Mouse (Mus musculus): ENCODE measurements around the gene Ints13. TPM values are rescaled to one million over a fixed set of nuclear protein-coding genes. Genes with fewer than 3 reads are reported as not detected.

Ints13 gene
- total RNA-seq, 2 experiments from 2014 or later: 59.9 to 87.4 TPM

- peak; percentile 69 for ATAC-seq (ENCODE audit: poor library complexity, severe bottlenecking)
Observed at GRCm38 (mm10) chr6:146501316-146501865, 76.2 kb downstream of the Ints13 start.

GRCm38 (mm10) chr6:146500771-146501170, 76.9 kb downstream of the Ints13 start:
- ATAC-seq (ENCODE audit: poor library complexity, severe bottlenecking): no peak

- no peak for ATAC-seq (ENCODE audit: poor library complexity, severe bottlenecking)
Observed at GRCm38 (mm10) chr6:146500206-146500605, 77.4 kb downstream of the Ints13 start.

Other genes with a start within 250 kb of the Ints13 start
- gene Itpr2, start 75.6 kb downstream of the Ints13 start, total RNA-seq (2015): 15.3 and 17.3 TPM in 2 replicates
- 22.8 and 26.9 TPM in 2 replicates for gene Itpr2, start 75.6 kb downstream of the Ints13 start, total RNA-seq (2017)
- gene Fgfr1op2, start 632 bp downstream of the Ints13 start, total RNA-seq (2015): 166 and 167 TPM in 2 replicates
- gene Fgfr1op2, start 632 bp downstream of the Ints13 start, total RNA-seq (2017): 149 and 186 TPM in 2 replicates
- gene Med21, start 64.7 kb upstream of the Ints13 start, total RNA-seq (2015): 96.7 and 109 TPM in 2 replicates
- 76.2 and 82.8 TPM in 2 replicates for gene Med21, start 64.7 kb upstream of the Ints13 start, total RNA-seq (2017)
- 27.8 and 31.6 TPM in 2 replicates for gene Tm7sf3, start 65.0 kb upstream of the Ints13 start, total RNA-seq (2015)
- gene Tm7sf3, start 65.0 kb upstream of the Ints13 start, total RNA-seq (2017): 40.3 and 40.4 TPM in 2 replicates
- 2.2 and 5.0 TPM in 2 replicates for gene Stk38l, start 147.2 kb upstream of the Ints13 start, total RNA-seq (2015)
- gene Stk38l, start 147.2 kb upstream of the Ints13 start, total RNA-seq (2017): 2.8 and 3.7 TPM in 2 replicates
- 0.04 and 0.16 TPM in 2 replicates for gene Arntl2, start 218.2 kb upstream of the Ints13 start, total RNA-seq (2015)
- not detected in 2 replicates for gene Arntl2, start 218.2 kb upstream of the Ints13 start, total RNA-seq (2017)

Data from megakaryocyte, adult 5-6 weeks (primary cell).